Mouse (Mus musculus) heart, postnatal 14 days (tissue): ENCODE results near the gene Xlr3a. TPM values are rescaled to one million over a fixed set of nuclear protein-coding genes. Genes with fewer than 3 reads are reported as not detected.
"Not testable (repeated sequence)": the region's sequence is repeated elsewhere in the genome, so short reads cannot be mapped to it uniquely, and the experiment has no call there.

ENCODE experiments used
- DNase-seq, 2 experiments: peaks; one replicate each; pipeline ENCODE4 v3.0.0; 2021 to 2022
- intact Hi-C: fragments of 180-260 bp; cut with DNase I; formaldehyde crosslinking; loops from one replicate; pipeline ENCODE4 v1.15.1; 2025
- long read RNA-seq, 2 experiments: library from polyadenylated mRNA; stranded (forward); transcript quantifications; one replicate each; pipeline ENCODE4 v2.0.0; 2021
- total RNA-seq, 2 experiments: library from RNA; stranded (reverse); gene quantifications; 2 replicates each; pipeline ENCODE4 v1.2.3; 2021

The Xlr3a gene
- total RNA-seq = 1 to 10 TPM in 1 of 2 experiments, not detected in 1; 1.1 TPM
- long read RNA-seq, experiment 1, partial matches to known transcripts = 0 of 1 reads
- long read RNA-seq, experiment 1, other reads (novel, unspliced or antisense) = 0 of 1 reads
- long read RNA-seq, experiment 2, partial matches to known transcripts = 0 of 1 reads
- long read RNA-seq, experiment 2, other reads (novel, unspliced or antisense) = 1 of 1 reads

DNA sequence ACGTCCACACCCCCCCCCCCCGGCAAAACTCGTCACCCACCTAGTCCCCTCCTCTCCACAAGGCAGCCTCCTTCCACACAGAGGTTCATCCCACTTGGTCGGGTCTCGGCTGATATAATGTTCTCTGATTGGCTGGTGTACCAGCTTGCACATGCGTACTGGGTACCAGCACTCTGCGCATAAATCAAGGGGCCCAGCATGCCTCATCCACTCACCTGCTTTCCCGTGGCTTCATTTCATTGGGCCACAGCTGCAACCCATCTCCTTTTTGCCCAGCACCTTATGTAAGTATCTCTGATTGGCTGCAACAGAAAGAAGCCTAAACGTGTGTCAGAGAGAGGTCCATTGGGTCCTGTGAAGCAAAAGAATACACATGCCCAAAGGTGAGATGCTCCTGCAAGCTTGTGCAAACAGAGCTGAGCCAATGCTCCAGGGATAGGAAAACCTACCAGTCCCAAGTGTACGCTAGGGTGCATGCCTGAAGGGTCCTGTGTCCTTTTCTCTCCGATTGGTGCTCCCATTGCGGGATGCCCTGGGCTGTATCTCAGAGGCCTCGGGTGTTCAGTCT lies at the start of gene Xlr3a:
Xlr3a (minus strand) TSS at position 155 of the 568 bp plus-strand sequence.
- intact Hi-C loops, DNase-seq: not testable (repeated sequence)

GRCm38 (mm10) chrX:73143218-73143618 lies 46.3 kb upstream of the Xlr3a start:
- DNase-seq, intact Hi-C loops: not testable (repeated sequence)

DNA sequence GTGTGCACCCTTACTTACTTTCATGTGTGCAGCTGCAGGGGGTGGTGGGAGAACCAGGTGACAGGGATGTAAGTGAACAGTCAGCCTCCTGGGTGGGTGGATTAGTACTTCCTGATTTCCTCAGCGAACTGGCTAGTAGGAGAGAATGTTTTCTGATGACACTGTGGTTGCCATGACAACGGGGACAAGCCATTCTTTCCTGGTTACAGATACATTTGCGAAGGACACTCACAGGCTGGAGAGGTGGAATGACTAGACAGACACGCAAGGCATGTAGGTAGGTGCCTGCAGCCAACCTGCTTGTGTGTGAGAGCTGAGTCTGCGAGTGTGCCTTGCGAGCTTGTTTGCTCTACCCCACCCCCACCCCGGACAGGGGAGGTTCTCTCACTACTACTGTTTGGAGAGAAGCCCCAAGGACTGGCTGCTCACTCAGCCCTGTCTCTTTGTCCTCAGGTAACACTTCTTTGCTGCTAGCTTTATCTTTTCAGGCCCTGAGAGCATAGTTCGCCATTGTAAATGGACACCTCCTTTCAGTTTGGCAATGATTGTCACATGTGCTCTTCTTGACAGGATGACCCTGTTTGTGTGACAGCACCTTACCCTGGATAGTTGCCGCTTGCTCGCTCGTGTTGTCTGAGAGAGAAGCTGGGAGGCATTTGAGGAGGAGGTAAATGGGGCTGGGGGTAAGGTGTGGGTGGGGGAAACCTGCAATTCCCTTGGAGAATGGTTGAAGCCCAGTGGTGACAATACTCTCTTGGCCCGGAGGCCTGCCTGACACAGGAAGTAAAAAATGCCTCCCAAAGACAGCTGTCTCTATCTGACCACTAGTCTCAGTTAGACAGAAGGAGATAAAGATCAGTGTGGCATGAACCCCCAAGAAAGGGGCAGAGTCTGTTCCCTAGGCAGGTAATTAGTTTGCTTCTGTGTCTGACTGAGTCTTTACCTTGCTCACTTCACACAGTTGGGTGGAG lies 26.2 kb upstream of the Xlr3a start:
- intact Hi-C loops, DNase-seq: not testable (repeated sequence)

GRCm38 (mm10) chrX:73116747-73117146 lies 19.9 kb upstream of the Xlr3a start, which contains the start of gene Gm14685:
TSS of gene Gm14685 (plus strand) at chrX:73117047.
- intact Hi-C loops, DNase-seq: not testable (repeated sequence)

GRCm38 (mm10) chrX:73082267-73083055 lies 14.4 kb downstream of the Xlr3a start, which contains the start of gene Xlr4a:
TSS of gene Xlr4a (minus strand) at chrX:73082478.
- DNase-seq, intact Hi-C loops: not testable (repeated sequence)

DNA sequence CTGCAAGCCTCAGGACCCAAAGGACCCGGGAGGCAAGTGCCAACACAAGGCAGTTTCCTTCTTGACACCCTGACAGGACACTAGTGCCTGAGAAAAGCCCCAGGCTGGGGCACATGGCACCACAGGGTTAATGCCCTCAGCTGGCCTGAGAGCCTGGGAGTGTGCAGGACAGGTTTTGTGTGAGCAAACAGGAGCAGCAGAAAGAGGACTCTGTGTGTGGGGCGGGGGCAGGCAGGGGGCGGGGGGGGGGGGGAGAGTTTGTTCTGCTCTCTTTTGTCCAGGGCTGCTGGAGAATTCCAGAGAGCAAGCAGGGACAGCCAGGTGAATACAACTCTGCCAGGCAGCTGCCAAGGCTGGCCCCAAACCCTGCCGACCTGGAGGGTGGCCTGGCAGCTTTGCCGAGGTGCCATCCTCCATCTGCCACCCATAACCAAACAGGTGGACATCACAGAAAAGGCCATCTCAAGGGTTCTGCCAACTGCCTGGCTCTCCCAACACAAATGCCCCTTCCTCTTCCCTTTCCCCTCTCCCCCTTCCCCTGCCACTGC lies 30.1 kb downstream of the Xlr3a start:
- intact Hi-C loops, DNase-seq: not testable (repeated sequence)

DNA sequence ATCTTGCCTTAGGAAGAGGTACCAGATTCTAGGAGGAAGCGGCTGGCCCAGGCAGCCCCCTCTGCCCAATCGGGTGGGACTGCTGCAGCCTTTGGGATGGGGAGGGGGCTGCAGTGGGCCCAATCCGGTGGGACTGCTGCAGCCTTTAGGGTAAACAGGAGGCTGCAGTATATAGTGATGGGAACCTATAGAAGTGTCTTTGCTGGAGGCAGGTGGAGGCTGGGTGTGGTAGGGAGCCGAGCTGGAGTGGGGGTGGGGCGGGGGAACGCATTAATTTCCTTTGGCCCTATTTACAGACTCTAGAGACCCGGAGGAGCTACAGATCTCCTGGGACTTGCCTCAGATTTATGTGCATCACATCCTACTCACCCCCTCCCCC lies 32.5 kb downstream of the Xlr3a start, which contains the start of gene Pnma3:
Pnma3 (plus strand) TSS at position 373 of the 379 bp plus-strand sequence.
- DNase-seq = no peak
- intact Hi-C loops = no loop called here

- DNase-seq = no peak
- intact Hi-C loops = no loop called here
Measured at GRCm38 (mm10) chrX:73063512-73064414, 33.1 kb downstream of the Xlr3a start.

DNA sequence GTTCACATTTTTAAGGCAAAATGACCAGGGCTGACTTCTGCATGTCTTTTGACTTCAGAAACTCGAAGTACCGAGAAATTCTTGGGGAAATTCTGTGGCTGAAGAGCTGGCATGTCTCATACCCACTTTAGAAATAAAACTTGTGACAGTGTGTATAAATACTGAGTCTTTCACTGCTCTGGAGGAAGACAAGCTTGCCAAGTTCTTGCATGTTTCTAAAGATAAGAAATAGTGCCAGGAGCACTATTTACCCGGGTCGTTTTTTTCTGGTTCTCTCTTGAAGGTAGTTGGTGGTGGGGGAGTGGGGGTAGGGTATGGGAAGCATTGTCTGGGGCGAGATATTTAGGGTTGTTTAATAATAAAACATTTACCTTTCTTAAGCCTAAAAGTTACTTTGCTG lies 34.6 kb downstream of the Xlr3a start:
- intact Hi-C loops = no loop called here
- DNase-seq = no peak

GRCm38 (mm10) chrX:73061528-73061927 lies 35.4 kb downstream of the Xlr3a start:
- DNase-seq = no peak
- intact Hi-C loops = no loop called here

GRCm38 (mm10) chrX:73053860-73054563 lies 42.9 kb downstream of the Xlr3a start:
- DNase-seq = peak; percentile 90 to 96
- intact Hi-C loops = loop anchor here (5.0 to 10.0 kb wide), 4 partner anchors 401 to 1358 kb away; partner anchors contain the start of gene Haus7

- no peak for DNase-seq
- intact Hi-C loops = no loop called here
Measured at GRCm38 (mm10) chrX:73039666-73040065, 57.2 kb downstream of the Xlr3a start.

GRCm38 (mm10) chrX:73038831-73039230 lies 58.1 kb downstream of the Xlr3a start:
- no peak for DNase-seq
- intact Hi-C loops = no loop called here

- intact Hi-C loops = no loop called here
- no peak for DNase-seq
Measured at GRCm38 (mm10) chrX:73037003-73037402, 59.9 kb downstream of the Xlr3a start, which contains the start of gene Pnma5. TSS of gene Pnma5 (minus strand) at chrX:73037103.
